Mouse (Mus musculus) liver, postnatal 0 days (tissue): ENCODE data around the gene Spata17. TPM values are rescaled to one million over a fixed set of nuclear protein-coding genes. Genes with fewer than 3 reads are reported as not detected.

Source experiments
- ATAC-seq: fragments of 200-750 bp; cut with Nextera tagmentation; 2 replicates; pipeline ENCODE4 v1.8.0; 2017; ENCODE audit warnings: mild to moderate bottlenecking, moderate library complexity
- DNase-seq: peaks from one replicate; pipeline ENCODE4 v3.0.0-alpha.2; 2016
- H3K27ac ChIP-seq: fragments of 300-500 bp; sonication (generic); 2 replicates; pipeline ENCODE4 v1.5.1; 2014; ENCODE audit warnings: antibody characterized with exemption, moderate library complexity, mild to moderate bottlenecking, low read depth
- H3K27me3 ChIP-seq: fragments of 300-500 bp; sonication (generic); 2 replicates; pipeline ENCODE4 v1.6.1; 2014; ENCODE audit warnings: low read length, control low read depth, mixed read lengths; ENCODE audit not compliant: insufficient read depth
- H3K36me3 ChIP-seq: fragments of 300-500 bp; sonication (generic); replicated peaks from 2 replicates; pipeline ENCODE4 v1.6.1; 2014; ENCODE audit warnings: mild to moderate bottlenecking, control low read depth, low read length, moderate library complexity, mixed read lengths; ENCODE audit not compliant: insufficient read depth
- H3K4me1 ChIP-seq: fragments of 300-500 bp; sonication (generic); 2 replicates; pipeline ENCODE4 v1.6.1; 2014; ENCODE audit warnings: antibody characterized with exemption, mild to moderate bottlenecking, control low read depth; ENCODE audit not compliant: insufficient read depth
- H3K4me2 ChIP-seq: fragments of 300-500 bp; sonication (generic); 2 replicates; pipeline ENCODE4 v1.6.1; 2014; ENCODE audit warnings: low read depth, mild to moderate bottlenecking, low read length, moderate library complexity, mixed read lengths
- H3K4me3 ChIP-seq: fragments of 300-500 bp; sonication (generic); 2 replicates; pipeline ENCODE4 v1.5.1; 2014; ENCODE audit warnings: low read depth, low read length
- H3K9ac ChIP-seq: fragments of 300-500 bp; sonication (generic); replicated peaks from 2 replicates; pipeline ENCODE4 v1.6.1; 2014; ENCODE audit warnings: mild to moderate bottlenecking, moderate library complexity
- H3K9me3 ChIP-seq: fragments of 300-500 bp; sonication (generic); 2 replicates; pipeline ENCODE4 v1.6.1; 2016; ENCODE audit warnings: mild to moderate bottlenecking, control low read depth, low read length, mixed read lengths
- CTCF ChIP-seq: sonication (generic); IDR thresholded peaks from 2 replicates; pipeline ENCODE4 v1.5.1; 2016; ENCODE audit warnings: antibody characterized with exemption, low read depth
- EP300 ChIP-seq: IDR thresholded peaks from 2 replicates; pipeline ENCODE4 v1.6.1; 2016; ENCODE audit warnings: antibody characterized with exemption, low read depth, mild to moderate bottlenecking
- WGBS: fragments of 180-500 bp; shearing (Covaris S2); extraction: QIAGEN DNeasy Blood & Tissue Kit; methylation state at CpG from one replicate; pipeline ENCODE4 v1.1.7; 2014; ENCODE audit not compliant: insufficient replicate concordance; 5-methylcytosine and 5-hydroxymethylcytosine counted together
- polyA plus RNA-seq: library from polyadenylated mRNA; unstranded; fragments of >200 nt; fragmentation: Nextera tagmentation; extraction: Ambion mirVana; gene quantifications from 2 replicates; pipeline ENCODE4 v1.2.1, GENCODE M21; 2015

Spata17 gene
- polyA plus RNA-seq, 1 experiment from 2014 or later: 0.41 TPM

DNA sequence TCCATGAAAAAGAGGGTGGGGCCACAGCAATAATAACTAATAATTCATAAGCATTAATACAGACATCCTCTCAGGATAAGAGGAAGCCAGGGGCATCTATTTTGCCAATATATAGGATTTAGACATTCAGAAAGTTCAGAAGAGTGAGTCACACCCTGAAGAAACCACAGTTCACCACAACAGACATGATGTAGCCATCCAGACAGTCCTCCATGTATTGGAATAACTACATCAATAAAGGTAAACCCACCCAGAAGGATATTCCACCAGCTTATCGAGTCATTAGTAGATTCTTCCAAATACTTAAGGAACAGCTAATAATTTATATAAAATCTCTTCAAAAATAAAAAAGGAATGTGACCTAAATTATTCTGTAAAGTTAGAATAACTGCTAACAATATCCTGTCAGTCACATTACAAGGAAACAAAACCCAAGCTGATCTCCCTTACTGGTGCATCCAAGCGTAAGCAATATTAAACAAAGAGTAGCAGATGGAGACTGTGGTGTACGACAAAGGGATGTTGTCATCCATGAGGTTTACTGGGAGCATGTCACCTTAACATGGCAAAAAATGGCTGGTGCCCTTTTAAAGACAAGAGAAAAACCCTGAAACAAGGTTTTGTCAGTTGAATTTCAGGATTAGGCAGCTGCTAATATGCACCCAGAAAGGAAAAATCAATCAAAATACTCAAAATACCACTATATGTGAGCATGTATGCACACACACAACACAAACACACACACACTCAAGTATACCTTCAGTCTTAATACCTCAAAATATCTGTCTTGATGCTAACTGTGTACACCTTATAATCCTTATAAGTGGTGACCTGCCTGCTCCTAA, 138.8 kb downstream of the Spata17 start:
- no peak overlapping the region for H3K4me3 ChIP-seq
- H3K27me3 ChIP-seq: no peaks in the 10 kb centered on the region
- H3K36me3 ChIP-seq: no peaks in the 10 kb centered on the region
- no peak for ATAC-seq
- H3K9me3 ChIP-seq: no peaks in the 10 kb centered on the region
- no peak overlapping the region for H3K27ac ChIP-seq
- H3K4me1 ChIP-seq: no peaks in the 10 kb centered on the region
- TF ChIP-seq EP300: no peak
- TF ChIP-seq CTCF: no peak
- no peak for DNase-seq
- 77% methylated on average over 3 of the region's 3 CpGs for WGBS
- H3K4me2 ChIP-seq: no peak overlapping the region
- no peak overlapping the region for H3K9ac ChIP-seq

GRCm38 (mm10) chr1:187059874-187060273, 155.4 kb downstream of the Spata17 start:
- no peaks in the 10 kb centered on the region for H3K4me1 ChIP-seq
- no peaks in the 10 kb centered on the region for H3K36me3 ChIP-seq
- H3K4me2 ChIP-seq: no peak overlapping the region
- ATAC-seq: no peak
- DNase-seq: no peak
- no peak overlapping the region for H3K27ac ChIP-seq
- H3K4me3 ChIP-seq: no peak overlapping the region
- no peak for TF ChIP-seq CTCF
- TF ChIP-seq EP300: no peak
- WGBS: 57% methylated on average over 1 of the region's 1 CpGs
- H3K9ac ChIP-seq: no peak overlapping the region
- H3K27me3 ChIP-seq: no peaks in the 10 kb centered on the region
- H3K9me3 ChIP-seq: no peaks in the 10 kb centered on the region

GRCm38 (mm10) chr1:187054333-187054732, 160.9 kb downstream of the Spata17 start:
- no peaks in the 10 kb centered on the region for H3K36me3 ChIP-seq
- no peak for ATAC-seq
- H3K4me3 ChIP-seq: no peak overlapping the region
- TF ChIP-seq CTCF (no peak), EP300 (no peak)
- no peaks in the 10 kb centered on the region for H3K9me3 ChIP-seq
- no peaks in the 10 kb centered on the region for H3K4me1 ChIP-seq
- no peaks in the 10 kb centered on the region for H3K27me3 ChIP-seq
- DNase-seq: no peak
- WGBS: 73% methylated on average over 2 of the region's 2 CpGs
- no peak overlapping the region for H3K9ac ChIP-seq
- H3K27ac ChIP-seq: no peak overlapping the region
- H3K4me2 ChIP-seq: no peak overlapping the region

GRCm38 (mm10) chr1:187053862-187054261, 161.4 kb downstream of the Spata17 start:
- H3K9me3 ChIP-seq: no peaks in the 10 kb centered on the region
- no peaks in the 10 kb centered on the region for H3K36me3 ChIP-seq
- H3K4me3 ChIP-seq: no peak overlapping the region
- no peak for ATAC-seq
- 72% methylated on average over 3 of the region's 3 CpGs for WGBS
- H3K27ac ChIP-seq: no peak overlapping the region
- H3K4me1 ChIP-seq: no peaks in the 10 kb centered on the region
- no peaks in the 10 kb centered on the region for H3K27me3 ChIP-seq
- TF ChIP-seq EP300 (no peak), CTCF (no peak)
- no peak for DNase-seq
- H3K9ac ChIP-seq: no peak overlapping the region
- no peak overlapping the region for H3K4me2 ChIP-seq

GRCm38 (mm10) chr1:187052532-187052931, 162.7 kb downstream of the Spata17 start:
- no peak overlapping the region for H3K27ac ChIP-seq
- no peaks in the 10 kb centered on the region for H3K27me3 ChIP-seq
- no peak overlapping the region for H3K9ac ChIP-seq
- no peaks in the 10 kb centered on the region for H3K4me1 ChIP-seq
- no peak overlapping the region for H3K4me3 ChIP-seq
- WGBS: 69% methylated on average over 5 of the region's 5 CpGs
- ATAC-seq (no peak), DNase-seq (no peak)
- H3K4me2 ChIP-seq: no peak overlapping the region
- TF ChIP-seq EP300: no peak
- no peak for TF ChIP-seq CTCF
- no peaks in the 10 kb centered on the region for H3K9me3 ChIP-seq
- H3K36me3 ChIP-seq: no peaks in the 10 kb centered on the region

DNA sequence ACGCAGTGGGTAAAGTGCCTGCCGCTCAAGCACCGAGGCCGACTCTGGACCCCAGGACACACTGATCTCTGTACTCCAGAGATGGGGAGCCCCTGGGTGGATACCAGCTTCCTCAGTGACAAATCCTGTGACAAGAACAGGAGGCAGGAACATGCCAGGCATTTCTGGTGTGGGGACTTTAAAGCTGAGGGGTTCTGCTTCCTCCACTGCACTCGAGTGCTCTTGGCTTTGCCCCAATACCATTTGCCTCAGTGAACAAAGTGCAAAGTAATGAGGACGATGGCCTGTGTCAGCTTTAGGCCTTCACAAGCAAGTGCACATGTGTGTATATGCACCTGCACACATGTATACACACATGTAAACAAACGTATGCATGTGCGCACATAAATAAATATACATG, 164.0 kb downstream of the Spata17 start:
- DNase-seq (no peak), ATAC-seq (no peak)
- 87% methylated on average over 8 of the region's 8 CpGs for WGBS
- H3K27me3 ChIP-seq: no peaks in the 10 kb centered on the region
- TF ChIP-seq CTCF (no peak), EP300 (no peak)
- H3K9ac ChIP-seq: no peak overlapping the region
- no peak overlapping the region for H3K27ac ChIP-seq
- H3K4me1 ChIP-seq: no peaks in the 10 kb centered on the region
- H3K4me3 ChIP-seq: no peak overlapping the region
- H3K36me3 ChIP-seq: no peaks in the 10 kb centered on the region
- no peak overlapping the region for H3K4me2 ChIP-seq
- no peaks in the 10 kb centered on the region for H3K9me3 ChIP-seq
